Mouse (Mus musculus): Measurements from ENCODE around the gene Foxp3. TPM values are rescaled to one million over a fixed set of nuclear protein-coding genes. Genes with fewer than 3 reads are reported as not detected.
A peak's percentile ranks its signal among the peaks of the same experiment; 100 is the strongest.

Foxp3 gene
- polyA plus RNA-seq (2014; fragmentation: Nextera tagmentation; extraction: Ambion mirVana) = 0.11 and 0.32 TPM in 2 replicates

- H3K4me1 ChIP-seq (ENCODE audit: control insufficient read depth, insufficient read depth, low read length) = peaks cover 8% of the 10 kb centered on the region
- H3K9me3 ChIP-seq (ENCODE audit: control insufficient read depth, low read length) = no peaks in the 10 kb centered on the region
- no peaks in the 10 kb centered on the region for H3K27me3 ChIP-seq (ENCODE audit: control insufficient read depth, insufficient read depth, low read length)
- peak within 1 kb of the TSS; percentile 71 for H3K9ac ChIP-seq (replicated peaks; ENCODE audit: low read depth, low read length)
- ATAC-seq (ENCODE audit: low read depth) = peak; percentile 72
- H3K36me3 ChIP-seq (ENCODE audit: control insufficient read depth, insufficient read depth, low read length) = no peaks in the 10 kb centered on the region
- peak within 1 kb of the TSS; percentile 44 for H3K4me3 ChIP-seq (ENCODE audit: low read depth, low read length)
- peak within 1 kb of the TSS; percentile 56 for H3K4me2 ChIP-seq (ENCODE audit: low read depth, low read length)
- H3K27ac ChIP-seq (ENCODE audit: low read depth, low read length) = peak within 1 kb of the TSS; percentile 93
- WGBS = 28% methylated on average over 48 of the region's 72 CpGs
Measured at GRCm38 (mm10) chrX:7573176-7574086, at the start of gene Foxp3. Gene Foxp3 (plus strand): TSS chrX:7573644.

- Histone ChIP-seq H3K27me3 (ENCODE audit: control insufficient read depth, insufficient read depth, low read length) (no peaks in the 10 kb centered on the region), H3K36me3 (ENCODE audit: control insufficient read depth, insufficient read depth, low read length) (no peaks in the 10 kb centered on the region), H3K4me3 (ENCODE audit: low read depth, low read length) (no peak overlapping the region), H3K9ac (replicated peaks; ENCODE audit: low read depth, low read length) (no peak overlapping the region), H3K4me2 (ENCODE audit: low read depth, low read length) (no peak overlapping the region), H3K27ac (ENCODE audit: low read depth, low read length) (no peak overlapping the region), H3K4me1 (ENCODE audit: control insufficient read depth, insufficient read depth, low read length) (no peaks in the 10 kb centered on the region), H3K9me3 (ENCODE audit: control insufficient read depth, low read length) (no peaks in the 10 kb centered on the region)
- WGBS = 21% methylated on average over 3 of the region's 3 CpGs
- no peak for ATAC-seq (ENCODE audit: low read depth)
Measured at GRCm38 (mm10) chrX:7524961-7525360, 48.5 kb upstream of the Foxp3 start.

GRCm38 (mm10) chrX:7553474-7553873 lies 20.0 kb upstream of the Foxp3 start:
- Histone ChIP-seq H3K27me3 (ENCODE audit: control insufficient read depth, insufficient read depth, low read length) (no peaks in the 10 kb centered on the region), H3K4me3 (ENCODE audit: low read depth, low read length) (no peak overlapping the region), H3K4me1 (ENCODE audit: control insufficient read depth, insufficient read depth, low read length) (no peaks in the 10 kb centered on the region), H3K27ac (ENCODE audit: low read depth, low read length) (no peak overlapping the region), H3K4me2 (ENCODE audit: low read depth, low read length) (no peak overlapping the region), H3K9ac (replicated peaks; ENCODE audit: low read depth, low read length) (no peak overlapping the region), H3K9me3 (ENCODE audit: control insufficient read depth, low read length) (no peaks in the 10 kb centered on the region; the same call in 1 of the 2 replicates), H3K36me3 (ENCODE audit: control insufficient read depth, insufficient read depth, low read length) (no peaks in the 10 kb centered on the region)
- no peak for ATAC-seq (ENCODE audit: low read depth)
- 92% methylated on average over 4 of the region's 4 CpGs for WGBS

GRCm38 (mm10) chrX:7563076-7563475 lies 10.4 kb upstream of the Foxp3 start:
- no peak overlapping the region for H3K4me3 ChIP-seq (ENCODE audit: low read depth, low read length)
- ATAC-seq (ENCODE audit: low read depth) = no peak
- no peaks in the 10 kb centered on the region for H3K9me3 ChIP-seq (ENCODE audit: control insufficient read depth, low read length)
- H3K27ac ChIP-seq (ENCODE audit: low read depth, low read length) = no peak overlapping the region
- H3K4me2 ChIP-seq (ENCODE audit: low read depth, low read length) = no peak overlapping the region
- H3K27me3 ChIP-seq (ENCODE audit: control insufficient read depth, insufficient read depth, low read length) = no peaks in the 10 kb centered on the region
- H3K4me1 ChIP-seq (ENCODE audit: control insufficient read depth, insufficient read depth, low read length) = no peaks in the 10 kb centered on the region
- H3K9ac ChIP-seq (replicated peaks; ENCODE audit: low read depth, low read length) = no peak overlapping the region
- no peaks in the 10 kb centered on the region for H3K36me3 ChIP-seq (ENCODE audit: control insufficient read depth, insufficient read depth, low read length)
- 36% methylated on average over 2 of the region's 2 CpGs for WGBS

GRCm38 (mm10) chrX:7566352-7566751 lies 7.1 kb upstream of the Foxp3 start:
- H3K4me3 ChIP-seq (ENCODE audit: low read depth, low read length) = no peak overlapping the region
- no peak overlapping the region for H3K4me2 ChIP-seq (ENCODE audit: low read depth, low read length)
- H3K27me3 ChIP-seq (ENCODE audit: control insufficient read depth, insufficient read depth, low read length) = no peaks in the 10 kb centered on the region
- no peaks in the 10 kb centered on the region for H3K9me3 ChIP-seq (ENCODE audit: control insufficient read depth, low read length)
- WGBS = 89% methylated on average over 6 of the region's 6 CpGs
- no peak overlapping the region for H3K27ac ChIP-seq (ENCODE audit: low read depth, low read length)
- no peak overlapping the region for H3K9ac ChIP-seq (replicated peaks; ENCODE audit: low read depth, low read length)
- H3K36me3 ChIP-seq (ENCODE audit: control insufficient read depth, insufficient read depth, low read length) = no peaks in the 10 kb centered on the region
- no peaks in the 10 kb centered on the region for H3K4me1 ChIP-seq (ENCODE audit: control insufficient read depth, insufficient read depth, low read length)
- ATAC-seq (ENCODE audit: low read depth) = no peak

GRCm38 (mm10) chrX:7567491-7567890 lies 6.0 kb upstream of the Foxp3 start:
- 85% methylated on average over 7 of the region's 9 CpGs for WGBS

GRCm38 (mm10) chrX:7570481-7571175 lies 2.8 kb upstream of the Foxp3 start:
- no peaks in the 10 kb centered on the region for H3K27me3 ChIP-seq (ENCODE audit: control insufficient read depth, insufficient read depth, low read length)
- WGBS = 68% methylated on average over 7 of the region's 7 CpGs
- H3K36me3 ChIP-seq (ENCODE audit: control insufficient read depth, insufficient read depth, low read length) = no peaks in the 10 kb centered on the region
- no peaks in the 10 kb centered on the region for H3K9me3 ChIP-seq (ENCODE audit: control insufficient read depth, low read length)
- ATAC-seq (ENCODE audit: low read depth) = no peak
- no peak overlapping the region for H3K4me3 ChIP-seq (ENCODE audit: low read depth, low read length)
- no peak overlapping the region for H3K27ac ChIP-seq (ENCODE audit: low read depth, low read length)
- H3K4me2 ChIP-seq (ENCODE audit: low read depth, low read length) = no peak overlapping the region
- peaks cover 8% of the 10 kb centered on the region for H3K4me1 ChIP-seq (ENCODE audit: control insufficient read depth, insufficient read depth, low read length)
- H3K9ac ChIP-seq (replicated peaks; ENCODE audit: low read depth, low read length) = no peak overlapping the region

More at GRCm38 (mm10) chrX:7567491-7567890, 6.0 kb upstream of the Foxp3 start:
- ATAC-seq (ENCODE audit: low read depth) = no peak
- Histone ChIP-seq H3K9me3 (ENCODE audit: control insufficient read depth, low read length) (no peaks in the 10 kb centered on the region), H3K4me1 (ENCODE audit: control insufficient read depth, insufficient read depth, low read length) (peaks cover under 1% of the 10 kb centered on the region), H3K4me2 (ENCODE audit: low read depth, low read length) (no peak overlapping the region), H3K4me3 (ENCODE audit: low read depth, low read length) (no peak overlapping the region), H3K36me3 (ENCODE audit: control insufficient read depth, insufficient read depth, low read length) (no peaks in the 10 kb centered on the region), H3K27ac (ENCODE audit: low read depth, low read length) (no peak overlapping the region), H3K27me3 (ENCODE audit: control insufficient read depth, insufficient read depth, low read length) (no peaks in the 10 kb centered on the region), H3K9ac (replicated peaks; ENCODE audit: low read depth, low read length) (no peak overlapping the region)

GRCm38 (mm10) chrX:7571565-7572136 lies 1.8 kb upstream of the Foxp3 start:
- Histone ChIP-seq H3K27me3 (ENCODE audit: control insufficient read depth, insufficient read depth, low read length) (no peaks in the 10 kb centered on the region), H3K4me3 (ENCODE audit: low read depth, low read length) (no peak overlapping the region), H3K9ac (replicated peaks; ENCODE audit: low read depth, low read length) (no peak overlapping the region), H3K27ac (ENCODE audit: low read depth, low read length) (no peak overlapping the region), H3K9me3 (ENCODE audit: control insufficient read depth, low read length) (no peaks in the 10 kb centered on the region), H3K36me3 (ENCODE audit: control insufficient read depth, insufficient read depth, low read length) (no peaks in the 10 kb centered on the region), H3K4me2 (ENCODE audit: low read depth, low read length) (no peak overlapping the region), H3K4me1 (ENCODE audit: control insufficient read depth, insufficient read depth, low read length) (peaks cover 8% of the 10 kb centered on the region)
- ATAC-seq (ENCODE audit: low read depth) = no peak
- 83% methylated on average over 9 of the region's 9 CpGs for WGBS
